Mouse (Mus musculus) liver, adult 2 months (tissue): ENCODE measurements around the gene Prdm2.

Source experiments
- CTCF ChIP-seq: fragments of 200-500 bp; IDR thresholded peaks from 2 replicates; pipeline ENCODE4 v1.5.1; 2011; ENCODE audit warnings: low read depth, low read length, control low read depth
- POLR2A ChIP-seq: fragments of 200-500 bp; IDR thresholded peaks from 2 replicates; pipeline ENCODE4 v1.6.1; 2011; ENCODE audit warnings: low read length, control low read depth; ENCODE audit not compliant: insufficient read depth; ENCODE audit errors: extremely low read depth

GRCm38 (mm10) chr4:143155871-143156270 lies 56.9 kb downstream of the Prdm2 start:
- TF ChIP-seq CTCF (no peak), POLR2A (no peak)
